Mouse (Mus musculus): ENCODE data around the gene Mex3b.

Mex3b gene

GRCm38 (mm10) chr7:82867271-82868121 lies at the start of gene Mex3b:
Gene Mex3b, plus strand, starts transcription at chr7:82867333.
- peak; percentile 37 for DNase-seq (ENCODE audit: low spot score)

DNA sequence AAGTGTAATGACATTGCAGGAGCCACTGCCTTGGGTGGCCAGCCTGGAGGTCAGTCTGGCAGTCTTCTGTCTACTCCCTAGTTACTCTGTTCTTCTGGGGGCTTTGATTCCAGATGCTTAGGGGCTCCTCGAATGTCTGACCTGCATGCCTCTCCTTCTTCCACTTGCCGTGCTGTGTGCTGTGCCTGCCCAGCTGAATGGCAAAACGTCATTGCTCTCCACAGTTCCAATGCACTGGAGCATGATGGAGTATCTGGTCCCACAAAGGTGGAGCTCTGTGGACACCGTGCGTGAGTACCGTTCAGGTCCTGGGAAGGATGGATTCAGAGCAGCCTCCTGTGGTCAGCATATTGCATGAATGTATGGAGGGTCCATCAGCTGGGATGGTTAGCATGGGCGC lies 47.6 kb upstream of the Mex3b start:
- no peak for DNase-seq (ENCODE audit: low spot score)

- DNase-seq (ENCODE audit: low spot score), result no peak
Measured at GRCm38 (mm10) chr7:82820661-82821060, 46.5 kb upstream of the Mex3b start.

- DNase-seq (ENCODE audit: low spot score), result no peak
Measured at GRCm38 (mm10) chr7:82821501-82821900, 45.6 kb upstream of the Mex3b start.

DNA sequence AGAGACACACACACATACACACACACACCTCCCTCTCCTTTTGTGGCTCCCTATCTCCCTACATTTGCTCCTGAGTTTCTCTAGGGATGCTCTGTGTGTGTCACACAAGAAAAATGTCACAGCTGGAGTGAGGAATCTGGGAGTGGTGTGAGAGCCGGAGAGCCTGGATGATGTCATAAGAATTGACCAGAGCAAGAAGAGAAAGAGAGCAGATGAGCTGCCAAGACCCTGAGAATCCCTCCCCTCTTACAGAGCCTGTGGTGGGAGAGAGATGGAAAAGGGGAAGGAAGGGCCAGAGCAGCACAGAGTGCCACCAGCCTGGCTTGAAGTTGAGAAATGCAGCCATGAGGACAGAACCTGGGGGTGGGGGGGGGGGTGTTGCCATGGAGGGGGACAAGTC lies 44.6 kb upstream of the Mex3b start:
- DNase-seq (ENCODE audit: low spot score), result no peak

GRCm38 (mm10) chr7:82828193-82828592 lies 38.9 kb upstream of the Mex3b start:
- DNase-seq (ENCODE audit: low spot score), result no peak

- no peak for DNase-seq (ENCODE audit: low spot score)
Measured at GRCm38 (mm10) chr7:82829516-82829915, 37.6 kb upstream of the Mex3b start.

DNA sequence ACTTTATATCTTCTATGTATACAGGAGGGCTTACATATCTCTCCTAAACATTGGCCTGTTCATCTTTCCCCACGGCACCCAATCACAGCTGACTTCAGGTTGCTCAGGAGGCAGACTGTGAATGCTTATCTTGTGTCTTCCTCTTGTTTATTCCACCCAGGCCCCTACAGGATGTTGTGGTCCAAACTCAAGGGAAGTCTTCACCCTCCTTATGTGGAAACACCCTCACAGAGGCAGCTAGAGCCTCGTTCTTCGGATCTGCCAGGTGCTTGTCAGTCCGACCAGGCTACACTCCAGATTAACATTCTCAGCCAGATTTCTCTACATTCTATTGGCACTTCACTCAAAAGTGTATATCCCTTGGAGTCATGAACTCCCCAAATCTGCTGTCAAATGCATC lies 32.7 kb upstream of the Mex3b start:
- DNase-seq (ENCODE audit: low spot score), result no peak

GRCm38 (mm10) chr7:82838414-82838813 lies 28.7 kb upstream of the Mex3b start:
- no peak for DNase-seq (ENCODE audit: low spot score)

DNA sequence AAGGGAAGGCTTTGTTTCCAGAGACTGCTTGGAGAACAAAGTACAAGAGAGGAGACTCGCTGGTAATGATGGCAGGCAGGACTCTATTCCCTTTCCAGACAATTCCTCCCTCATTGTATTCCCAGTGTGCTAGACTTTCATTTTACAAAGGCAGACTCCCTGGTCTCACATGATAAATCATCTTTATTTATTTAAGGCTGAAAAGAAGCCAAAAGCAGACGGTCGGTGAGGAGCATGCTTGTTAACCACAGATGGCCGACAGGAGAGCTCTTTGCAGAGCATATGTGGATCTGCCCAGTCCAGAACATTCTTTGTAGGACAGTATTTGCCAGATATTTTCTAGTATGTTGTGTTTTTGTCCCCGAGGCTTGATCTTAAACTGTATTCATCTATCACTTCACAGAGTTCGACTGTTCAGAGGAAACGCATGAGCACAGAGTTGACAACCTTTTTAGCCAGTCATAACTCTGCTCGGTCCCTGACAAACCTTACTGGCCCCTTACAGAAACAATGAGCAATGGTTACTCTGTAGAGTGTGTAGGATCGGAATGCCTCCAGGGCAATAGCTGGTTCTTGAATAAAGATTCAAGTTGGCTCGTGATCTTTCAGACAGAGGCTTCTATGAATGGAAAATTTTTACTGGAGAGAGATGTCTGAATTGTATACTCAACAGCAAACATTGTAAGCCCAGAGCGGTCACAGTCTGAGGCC lies 28.0 kb upstream of the Mex3b start:
- no peak for DNase-seq (ENCODE audit: low spot score)

DNA sequence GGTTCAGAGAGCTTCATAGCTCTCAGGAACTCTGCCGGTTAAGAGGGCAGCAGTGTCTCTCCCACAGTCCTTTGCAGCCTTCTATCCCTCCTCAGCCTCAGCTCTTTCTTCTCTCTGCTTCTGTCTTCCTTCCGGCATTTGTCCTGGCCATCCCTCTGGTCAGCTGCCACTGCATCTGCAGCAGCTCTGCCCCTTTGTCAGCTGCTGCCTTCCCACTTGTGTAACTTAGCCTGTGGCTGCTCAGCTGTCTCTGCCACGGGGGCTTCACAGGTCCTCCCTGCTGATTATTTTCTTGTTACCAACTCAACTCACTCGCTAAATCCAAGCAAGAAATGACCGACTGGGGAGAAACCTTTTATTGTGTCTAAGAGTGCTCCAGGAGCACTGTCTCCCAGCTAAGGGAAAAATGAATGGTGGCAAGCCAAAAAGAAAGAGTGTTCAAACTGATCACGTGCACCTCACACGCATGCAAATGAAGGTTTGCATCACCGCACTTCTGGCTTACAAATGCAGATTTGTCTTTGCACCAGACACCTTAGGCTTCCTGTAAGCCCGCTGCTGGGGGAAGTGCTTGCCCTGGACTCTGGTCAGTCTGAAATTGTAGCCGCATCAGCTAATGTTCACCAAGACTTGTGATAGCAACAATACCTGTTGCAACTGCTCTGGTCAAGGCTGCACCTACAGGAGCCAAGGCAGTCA lies 24.8 kb upstream of the Mex3b start:
- no peak for DNase-seq (ENCODE audit: low spot score)

GRCm38 (mm10) chr7:82850756-82851155 lies 16.4 kb upstream of the Mex3b start:
- no peak for DNase-seq (ENCODE audit: low spot score)

GRCm38 (mm10) chr7:82851670-82852069 lies 15.5 kb upstream of the Mex3b start:
- no peak for DNase-seq (ENCODE audit: low spot score)

DNA sequence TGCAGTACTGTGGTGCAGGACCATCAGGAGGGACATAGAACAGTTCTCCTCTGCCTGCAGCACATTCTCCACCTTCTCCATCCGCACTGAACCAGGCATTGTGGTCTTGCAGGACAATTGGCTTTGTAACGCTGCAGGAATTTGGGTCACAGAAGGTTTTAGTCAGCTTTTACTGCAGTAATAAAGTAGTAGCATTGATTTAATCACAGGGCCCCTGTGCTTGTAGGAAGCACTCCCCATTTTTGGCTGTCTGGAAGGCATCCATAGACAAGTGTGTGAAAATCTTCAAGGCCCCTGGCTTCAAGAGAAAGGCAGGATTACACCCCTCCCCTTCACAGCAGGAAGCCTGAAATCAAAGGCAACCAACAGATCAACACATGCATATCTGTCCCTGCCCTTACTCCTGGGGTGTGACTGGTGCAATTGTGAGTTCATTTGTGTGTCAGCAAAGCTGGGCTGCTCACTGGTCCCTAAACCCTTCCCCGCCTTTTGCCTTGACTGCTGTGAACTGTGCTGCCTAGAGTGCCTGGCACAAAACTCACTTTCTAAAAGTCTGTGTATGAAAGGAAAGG lies 12.9 kb upstream of the Mex3b start:
- no peak for DNase-seq (ENCODE audit: low spot score)

GRCm38 (mm10) chr7:82858611-82859010 lies 8.5 kb upstream of the Mex3b start:
- DNase-seq (ENCODE audit: low spot score), result no peak

DNA sequence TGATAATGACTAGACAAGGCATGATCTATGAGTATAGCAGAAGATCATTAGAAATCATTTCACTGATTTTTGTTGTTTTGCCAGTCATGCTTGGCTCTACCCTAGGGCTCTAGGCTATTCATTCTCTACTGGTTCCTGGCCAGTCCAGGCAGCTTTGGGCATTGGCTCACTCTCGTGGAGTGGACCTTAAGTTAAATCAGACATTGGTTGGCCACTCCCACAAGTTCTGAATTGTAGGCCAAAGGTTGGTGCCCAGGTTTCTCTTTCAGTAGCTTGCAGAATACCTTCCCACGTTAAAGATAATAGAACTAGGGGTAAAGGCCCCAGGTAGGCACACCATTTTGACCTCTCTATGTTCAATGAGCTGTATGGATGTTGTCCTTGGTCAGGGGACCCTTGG lies 6.5 kb upstream of the Mex3b start:
- DNase-seq (ENCODE audit: low spot score), result no peak

DNA sequence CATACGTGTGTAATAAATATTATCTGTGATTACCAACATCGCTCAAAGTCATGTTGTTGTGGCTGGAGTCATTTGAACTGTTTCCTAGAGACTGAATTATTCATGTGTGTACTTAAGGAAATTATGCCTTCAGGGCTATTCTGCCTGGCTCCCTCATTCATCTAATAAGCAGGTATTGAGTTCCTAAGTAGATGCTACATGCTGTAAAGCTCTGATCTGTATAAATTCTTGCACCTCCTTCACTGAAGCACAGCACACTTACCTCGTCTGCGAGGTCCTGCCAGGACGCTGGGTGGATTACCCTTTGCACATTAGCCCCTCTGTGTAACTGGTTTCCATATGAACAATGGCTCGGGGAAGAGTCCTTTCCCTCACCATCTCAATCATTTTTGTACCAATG lies 3.8 kb upstream of the Mex3b start:
- DNase-seq (ENCODE audit: low spot score), result no peak

DNA sequence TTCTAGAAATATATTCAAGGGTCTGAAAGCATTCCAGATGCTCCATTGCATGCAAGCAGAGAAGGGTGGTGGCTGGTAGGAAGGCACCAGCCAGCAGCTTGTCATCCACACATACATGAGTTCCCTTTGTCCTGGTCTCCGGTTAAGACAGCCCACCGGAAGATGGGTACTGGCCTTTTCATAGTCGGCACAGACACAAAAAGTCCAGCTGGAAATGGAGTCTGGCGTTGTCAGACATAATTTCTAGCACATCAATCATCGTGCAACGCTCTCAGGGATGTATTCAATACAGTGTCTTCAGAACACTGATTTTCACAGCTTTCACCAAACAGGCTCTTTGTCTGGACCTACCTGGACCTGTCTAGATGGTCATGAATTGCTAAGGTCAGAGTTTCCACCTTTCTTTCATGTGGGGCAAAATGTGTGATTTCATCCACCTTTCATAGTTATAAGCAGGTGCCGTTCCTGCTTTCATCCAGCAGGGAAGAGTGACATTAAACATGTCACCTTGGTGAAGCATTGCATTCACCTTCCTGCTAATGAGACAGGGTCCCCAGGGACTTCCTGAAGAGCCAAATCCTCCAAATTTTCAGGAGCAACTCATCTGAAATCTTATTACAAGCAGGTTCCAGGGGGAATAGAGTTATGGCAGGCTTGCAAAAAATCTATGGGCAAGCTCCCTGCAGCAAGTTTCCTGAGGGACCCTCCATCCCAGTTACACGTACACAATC lies 2.7 kb upstream of the Mex3b start:
- no peak for DNase-seq (ENCODE audit: low spot score)

DNA sequence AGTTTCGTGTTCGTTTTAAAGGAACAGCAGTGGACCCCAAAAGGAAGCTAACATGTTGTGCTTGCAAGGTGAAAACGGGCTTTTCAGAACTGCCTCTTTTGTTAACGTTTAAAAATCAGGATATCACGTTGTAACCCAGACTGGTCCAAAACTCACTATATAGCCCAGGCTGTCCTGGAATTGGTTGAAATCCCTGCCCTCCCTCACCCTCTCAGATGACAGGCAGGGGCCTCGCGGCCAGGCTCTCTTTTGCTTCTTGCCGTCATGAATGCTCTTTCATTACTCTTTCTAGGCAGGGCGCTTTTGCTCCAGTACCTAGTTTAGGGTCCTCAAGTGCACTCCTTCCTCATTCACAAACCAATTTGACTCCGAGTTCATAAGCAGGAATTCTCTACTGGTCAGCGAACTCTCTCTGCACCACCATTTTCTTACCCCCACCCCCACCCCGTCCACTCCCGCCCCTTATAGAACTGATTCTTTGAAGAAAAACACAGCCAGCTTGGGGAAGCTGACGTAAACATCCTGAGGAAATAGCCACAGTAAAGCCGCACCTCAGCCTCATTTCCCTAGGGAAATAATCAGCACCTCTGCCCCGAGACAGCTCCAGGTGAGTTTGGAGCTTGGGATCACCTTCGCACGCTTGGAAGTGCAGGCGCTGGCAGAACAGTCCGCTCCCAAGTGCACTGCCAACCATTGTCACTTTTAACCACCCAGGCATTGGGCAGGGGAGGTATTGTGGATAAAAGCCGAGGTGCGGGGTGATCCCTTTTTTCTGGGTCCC lies 2.0 kb upstream of the Mex3b start:
- DNase-seq (ENCODE audit: low spot score), result no peak

DNA sequence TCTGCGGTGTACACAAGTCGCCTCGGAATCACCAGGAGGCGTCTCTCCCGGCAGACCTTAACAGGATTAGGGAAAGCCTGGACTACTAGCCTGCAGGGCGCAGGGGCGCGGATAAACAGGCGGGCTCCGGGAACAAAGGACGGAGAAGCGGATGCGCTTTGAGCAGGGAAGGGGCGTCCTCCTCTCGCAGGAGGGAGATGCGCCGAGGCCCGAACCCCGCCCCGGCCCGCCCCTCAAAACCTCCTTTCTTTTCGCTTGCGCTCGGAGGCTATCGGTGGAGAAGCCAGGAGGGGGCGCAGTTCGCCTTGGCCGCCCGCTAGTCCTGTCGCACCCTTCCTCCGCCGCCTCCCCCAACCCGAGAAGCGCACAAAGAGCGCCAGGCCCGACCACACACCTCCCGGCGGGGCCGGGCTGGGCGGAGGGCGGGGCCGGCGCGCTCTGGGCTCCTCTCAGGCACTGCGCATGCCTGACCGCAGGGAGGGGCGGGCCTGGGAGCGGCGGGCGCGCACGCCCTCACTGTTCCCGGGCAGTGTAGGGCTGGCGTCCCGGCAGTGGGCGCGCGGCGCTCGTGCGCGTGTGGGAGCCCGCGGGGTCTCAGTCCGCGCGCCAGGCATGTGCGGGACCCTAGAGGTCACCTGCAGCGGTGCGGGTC lies 1.2 kb upstream of the Mex3b start:
- peak; percentile 98 for DNase-seq (ENCODE audit: low spot score)

Measured in ovary, adult 18-20 months (tissue).